Mouse (Mus musculus): ENCODE results near the gene Nfib. TPM values are rescaled to one million over a fixed set of nuclear protein-coding genes. Genes with fewer than 3 reads are reported as not detected.

Nfib gene
- total and polyA plus RNA-seq, 3 experiments = 0.04 to 0.11 (median 0.09) TPM

DNA sequence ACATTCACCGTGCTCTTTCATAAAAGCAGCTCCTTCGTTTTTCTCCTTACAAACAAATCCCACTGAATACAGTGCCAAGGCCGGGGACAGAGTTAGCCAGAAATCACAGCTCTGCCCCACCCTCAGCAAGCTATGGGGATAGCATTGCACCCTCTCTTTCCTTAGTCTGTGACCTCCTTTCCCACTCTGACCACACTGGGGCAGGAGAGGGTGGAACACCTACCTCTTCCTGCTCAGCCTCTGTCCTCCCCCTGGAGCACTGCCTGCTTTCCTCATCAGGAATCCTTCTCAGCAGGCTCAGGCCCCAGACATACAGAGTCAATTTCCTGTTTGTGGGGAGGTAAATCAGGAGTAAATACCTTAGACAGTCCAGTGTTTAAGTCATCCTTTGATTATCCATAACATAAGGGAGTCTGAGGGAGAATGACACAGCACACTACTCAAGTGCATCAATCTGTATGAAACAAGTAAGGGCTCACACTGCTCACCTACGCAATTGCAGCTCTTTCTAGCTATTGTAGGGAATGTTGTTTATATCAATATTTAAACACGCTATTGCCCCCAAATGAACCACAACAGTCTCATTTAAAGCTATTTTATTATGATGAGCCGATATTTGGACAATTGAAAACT is 41.7 kb downstream of the Nfib start:
- H3K4me3 ChIP-seq (replicated peaks in 1 of 3; ENCODE audit: low read depth in 2 of 3, low read length in 2 of 3, poor library complexity in 1 of 3) = no peak overlapping the region
- H3K27me3 ChIP-seq (replicated peaks) = no peaks in the 10 kb centered on the region
- H3K27ac ChIP-seq (ENCODE audit: insufficient read depth, low read depth) = no peak overlapping the region
- no peaks in the 10 kb centered on the region for H3K36me3 ChIP-seq (replicated peaks in 1 of 2; ENCODE audit: control insufficient read depth in 1 of 2, insufficient read depth in 1 of 2, low read length in 1 of 2)
- dilution Hi-C loops (cut with MboI; ENCODE audit: extremely low pct_ligation_motif_present, extremely low pct_unique_long_range_greater_than_20kb, low sequenced_read_pairs) = no loop called here
- H3K9ac ChIP-seq (ENCODE audit: insufficient read depth, low read depth) = no peak overlapping the region
- no peak for TF ChIP-seq JUN (IDR thresholded peaks at IDR 0.05; ENCODE audit: insufficient read depth, low read depth, low read length)
- no peak for TF ChIP-seq MYC (IDR thresholded peaks at IDR 0.05; ENCODE audit: low read depth, low read length)
- TF ChIP-seq E2F4 (IDR thresholded peaks at IDR 0.05; ENCODE audit: insufficient replicate concordance, low read depth, low read length) = no peak
- no peak for DNase-seq (ENCODE audit: extremely low read depth)
- no peak overlapping the region for H3K4me2 ChIP-seq (ENCODE audit: insufficient read depth, low read depth, poor library complexity, severe bottlenecking)
- in situ Hi-C loops (cut with MboI; ENCODE audit: low pct_ligation_motif_present, low pct_unique_long_range_greater_than_20kb, low sequenced_read_pairs) = no loop called here
- H3K79me2 ChIP-seq (replicated peaks; ENCODE audit: control insufficient read depth, extremely low read depth, insufficient read depth, poor library complexity, severe bottlenecking) = no peaks in the 10 kb centered on the region
- H3K9me3 ChIP-seq (replicated peaks; ENCODE audit: low read length) = no peaks in the 10 kb centered on the region
- no peaks in the 10 kb centered on the region for H3K4me1 ChIP-seq (ENCODE audit: control insufficient read depth in 1 of 2, insufficient read depth in 2 of 2)

DNA sequence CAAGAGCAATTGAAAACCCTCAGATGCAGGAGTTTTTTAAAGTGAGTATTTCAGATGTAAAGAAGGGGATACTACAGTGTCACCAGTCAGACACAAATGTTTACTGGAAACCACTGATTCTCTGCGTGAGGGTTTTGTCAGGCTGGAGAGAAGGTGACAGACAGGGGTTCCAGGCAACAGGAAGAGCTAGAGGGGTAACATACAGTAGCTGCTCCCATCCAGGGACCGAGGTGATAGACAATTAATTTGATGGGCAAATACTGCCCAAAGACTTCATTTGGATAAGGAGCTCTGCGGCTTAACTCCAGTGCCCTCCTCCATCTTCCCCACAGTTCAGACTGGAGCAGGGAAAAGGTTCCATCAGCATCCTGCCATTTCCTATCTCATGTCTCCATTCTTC is 42.9 kb downstream of the Nfib start:
- Histone ChIP-seq H3K9ac (ENCODE audit: insufficient read depth, low read depth) (no peak overlapping the region), H3K4me3 (replicated peaks in 1 of 3; ENCODE audit: low read depth in 2 of 3, low read length in 2 of 3, poor library complexity in 1 of 3) (no peak overlapping the region), H3K36me3 (replicated peaks in 1 of 2; ENCODE audit: control insufficient read depth in 1 of 2, insufficient read depth in 1 of 2, low read length in 1 of 2) (no peaks in the 10 kb centered on the region), H3K4me2 (ENCODE audit: insufficient read depth, low read depth, poor library complexity, severe bottlenecking) (no peak overlapping the region), H3K9me3 (replicated peaks; ENCODE audit: low read length) (no peaks in the 10 kb centered on the region), H3K4me1 (ENCODE audit: control insufficient read depth in 1 of 2, insufficient read depth in 2 of 2) (no peaks in the 10 kb centered on the region), H3K27me3 (replicated peaks) (no peaks in the 10 kb centered on the region), H3K27ac (ENCODE audit: insufficient read depth, low read depth) (no peak overlapping the region), H3K79me2 (replicated peaks; ENCODE audit: control insufficient read depth, extremely low read depth, insufficient read depth, poor library complexity, severe bottlenecking) (no peaks in the 10 kb centered on the region)
- dilution Hi-C loops (cut with MboI; ENCODE audit: extremely low pct_ligation_motif_present, extremely low pct_unique_long_range_greater_than_20kb, low sequenced_read_pairs) = no loop called here
- no peak for DNase-seq (ENCODE audit: extremely low read depth)
- no peak for TF ChIP-seq TCF12 (IDR thresholded peaks at IDR 0.05; ENCODE audit: low read depth, low read length)
- TF ChIP-seq KAT2A (IDR thresholded peaks at IDR 0.05; ENCODE audit: insufficient replicate concordance, low read length) = no peak
- no peak for TF ChIP-seq USF1 (IDR thresholded peaks at IDR 0.05; ENCODE audit: low read depth, low read length)
- no peak for TF ChIP-seq ZC3H11A (IDR thresholded peaks at IDR 0.05; ENCODE audit: low read depth, low read length)
- TF ChIP-seq ETS1 (conservative IDR thresholded peaks at IDR 0.05; ENCODE audit: low read depth, low read length) = no peak
- TF ChIP-seq ZKSCAN1 (IDR thresholded peaks at IDR 0.05; ENCODE audit: borderline replicate concordance, low read depth, low read length) = no peak
- no peak for TF ChIP-seq MAFK (IDR thresholded peaks at IDR 0.05; ENCODE audit: insufficient replicate concordance, low read length)
- no peak for TF ChIP-seq CHD1 (IDR thresholded peaks at IDR 0.05; ENCODE audit: low read depth, low read length)
- TF ChIP-seq MAX (IDR thresholded peaks at IDR 0.05; ENCODE audit: low read length) = no peak
- no peak for TF ChIP-seq RAD21 (IDR thresholded peaks at IDR 0.05; ENCODE audit: low read depth, low read length)
- in situ Hi-C loops (cut with MboI; ENCODE audit: low pct_ligation_motif_present, low pct_unique_long_range_greater_than_20kb, low sequenced_read_pairs) = no loop called here

DNA sequence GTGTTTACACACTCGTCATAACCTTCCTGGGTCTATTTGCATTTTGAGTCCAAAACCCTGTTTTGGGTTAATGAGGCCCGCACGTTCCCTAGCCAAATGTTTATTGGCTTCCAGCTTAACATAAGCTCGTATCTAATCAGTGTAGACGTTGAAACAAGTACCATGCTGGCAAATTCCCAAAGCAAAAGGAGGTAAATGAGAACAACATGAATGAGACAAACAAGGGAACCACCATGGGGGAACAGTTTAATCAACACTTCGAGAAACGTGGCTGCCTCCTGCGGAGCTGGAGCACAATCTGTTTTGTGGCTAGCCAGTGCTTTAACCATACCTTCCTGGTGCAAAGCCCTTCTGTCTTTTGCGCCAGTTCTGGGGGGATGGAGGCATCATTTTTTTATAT is 43.3 kb downstream of the Nfib start:
- DNase-seq (ENCODE audit: extremely low read depth) = no peak
- in situ Hi-C loops (cut with MboI; ENCODE audit: low pct_ligation_motif_present, low pct_unique_long_range_greater_than_20kb, low sequenced_read_pairs) (no loop called here), dilution Hi-C loops (cut with MboI; ENCODE audit: extremely low pct_ligation_motif_present, extremely low pct_unique_long_range_greater_than_20kb, low sequenced_read_pairs) (no loop called here)
- H3K27me3 ChIP-seq (replicated peaks) = no peaks in the 10 kb centered on the region
- no peak overlapping the region for H3K27ac ChIP-seq (ENCODE audit: insufficient read depth, low read depth)
- no peaks in the 10 kb centered on the region for H3K4me1 ChIP-seq (ENCODE audit: control insufficient read depth in 1 of 2, insufficient read depth in 2 of 2)
- H3K9ac ChIP-seq (ENCODE audit: insufficient read depth, low read depth) = no peak overlapping the region
- H3K36me3 ChIP-seq (replicated peaks in 1 of 2; ENCODE audit: control insufficient read depth in 1 of 2, insufficient read depth in 1 of 2, low read length in 1 of 2) = no peaks in the 10 kb centered on the region
- H3K4me3 ChIP-seq (replicated peaks in 1 of 3; ENCODE audit: low read depth in 2 of 3, low read length in 2 of 3, poor library complexity in 1 of 3) = no peak overlapping the region
- TF ChIP-seq BHLHE40 (IDR thresholded peaks at IDR 0.05; ENCODE audit: low read depth, low read length) = no peak
- TF ChIP-seq NELFE (IDR thresholded peaks at IDR 0.05; ENCODE audit: low read depth, low read length) = no peak
- TF ChIP-seq TCF12 (IDR thresholded peaks at IDR 0.05; ENCODE audit: low read depth, low read length) = no peak
- TF ChIP-seq MEF2A (IDR thresholded peaks at IDR 0.05; ENCODE audit: borderline replicate concordance, low read depth, low read length) = no peak
- no peak for TF ChIP-seq EP300 (IDR thresholded peaks at IDR 0.05; ENCODE audit: low read length)
- TF ChIP-seq SMC3 (IDR thresholded peaks at IDR 0.05; ENCODE audit: low read depth, low read length) = no peak
- no peak for TF ChIP-seq HCFC1 (IDR thresholded peaks at IDR 0.05; ENCODE audit: low read depth, low read length)
- TF ChIP-seq USF1 (IDR thresholded peaks at IDR 0.05; ENCODE audit: low read depth, low read length) = no peak
- TF ChIP-seq KAT2A (IDR thresholded peaks at IDR 0.05; ENCODE audit: insufficient replicate concordance, low read length) = no peak
- TF ChIP-seq JUND (conservative IDR thresholded peaks at IDR 0.05; ENCODE audit: low read depth, low read length) = no peak
- no peak for TF ChIP-seq RCOR1 (conservative IDR thresholded peaks at IDR 0.05; ENCODE audit: low read depth, low read length)
- TF ChIP-seq CHD1 (IDR thresholded peaks at IDR 0.05; ENCODE audit: low read depth, low read length) = no peak
- TF ChIP-seq MAFK (IDR thresholded peaks at IDR 0.05; ENCODE audit: insufficient replicate concordance, low read length) = no peak
- no peaks in the 10 kb centered on the region for H3K9me3 ChIP-seq (replicated peaks; ENCODE audit: low read length)
- no peaks in the 10 kb centered on the region for H3K79me2 ChIP-seq (replicated peaks; ENCODE audit: control insufficient read depth, extremely low read depth, insufficient read depth, poor library complexity, severe bottlenecking)
- no peak overlapping the region for H3K4me2 ChIP-seq (ENCODE audit: insufficient read depth, low read depth, poor library complexity, severe bottlenecking)

Measured in CH12.LX (cell line).